Mouse (Mus musculus): ENCODE data around the gene Spdef.

Gene Spdef

DNA sequence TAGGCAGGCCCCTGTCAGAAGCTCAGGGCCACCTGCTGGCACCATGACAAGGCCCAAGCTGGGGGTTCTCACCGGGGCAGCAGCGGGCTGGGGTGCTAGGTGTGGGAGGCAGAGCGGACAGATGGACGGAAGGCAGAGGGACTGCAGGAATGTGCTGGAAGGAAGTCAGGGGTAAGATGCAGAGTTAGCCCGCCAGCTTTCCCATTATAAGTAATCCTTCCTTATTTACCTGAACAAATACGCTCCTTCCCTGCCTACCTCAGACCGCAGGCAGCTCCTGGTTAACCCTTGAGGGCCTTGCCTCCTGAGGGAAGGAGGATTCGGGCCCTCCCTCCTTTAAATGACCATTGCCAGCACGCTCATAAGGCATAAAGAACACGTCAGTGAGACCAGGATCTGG lies at the start of gene Spdef:
Spdef (minus strand) TSS at position 186 of the 400 bp plus-strand sequence.
- DNase-seq = no peak

DNA sequence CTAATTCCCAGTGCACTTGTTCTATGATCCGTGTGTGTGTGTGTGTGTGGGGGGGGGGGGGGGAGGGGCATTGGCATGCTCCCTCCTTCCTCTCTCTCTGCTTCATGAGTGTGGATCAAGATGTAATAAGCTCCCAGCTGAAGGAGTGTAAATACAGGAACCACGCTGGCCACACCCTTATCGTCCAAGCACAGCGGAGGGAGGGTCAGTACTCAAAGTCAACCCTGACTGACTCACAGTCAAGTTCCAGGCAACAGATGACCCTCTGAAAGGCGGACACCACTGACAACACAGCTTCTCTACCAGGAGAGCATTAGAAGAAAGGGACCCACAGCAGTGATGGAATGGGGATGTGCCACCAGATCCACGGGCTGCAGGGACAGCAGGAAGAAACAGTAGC lies 49.1 kb upstream of the Spdef start:
- no peak for DNase-seq

DNA sequence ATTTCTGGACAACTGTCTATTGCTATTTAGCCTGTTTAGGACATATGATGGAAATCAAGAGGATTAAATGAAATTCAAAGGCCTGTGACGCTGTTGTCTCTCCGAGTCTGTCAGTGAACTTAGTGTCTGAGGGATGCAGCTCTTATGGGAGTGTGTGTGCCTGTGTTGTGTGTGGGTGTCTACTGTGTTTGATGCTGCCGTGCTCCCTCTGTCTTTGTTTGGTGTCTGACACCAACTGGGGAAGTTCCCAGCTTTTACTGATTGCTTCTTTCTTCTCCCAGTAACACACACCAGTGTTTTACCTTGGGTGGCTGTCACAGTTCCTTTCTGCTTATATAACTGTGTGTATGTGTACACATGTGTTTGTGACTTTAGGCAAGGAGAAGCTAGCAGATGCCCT lies 45.4 kb upstream of the Spdef start:
- DNase-seq = no peak

DNA sequence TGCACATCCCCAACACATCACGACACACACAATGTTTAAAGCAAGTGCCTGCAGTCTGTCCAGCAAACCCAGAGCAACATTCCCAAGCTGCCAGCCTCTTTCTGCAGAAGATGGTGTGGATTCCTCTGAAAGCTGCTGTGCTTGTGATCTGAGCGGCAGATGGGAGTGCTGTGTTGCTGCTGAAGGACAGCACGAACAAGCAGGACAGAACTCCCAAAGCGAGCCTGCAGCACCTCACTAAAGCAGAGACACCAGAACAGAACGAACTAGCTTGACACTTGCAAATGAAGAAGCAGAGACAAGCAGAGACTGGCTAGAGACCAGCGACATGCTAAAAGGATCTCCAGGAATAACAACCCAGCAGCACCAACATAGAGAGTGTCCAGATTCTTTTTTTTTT lies 42.9 kb upstream of the Spdef start:
- no peak for DNase-seq

DNA sequence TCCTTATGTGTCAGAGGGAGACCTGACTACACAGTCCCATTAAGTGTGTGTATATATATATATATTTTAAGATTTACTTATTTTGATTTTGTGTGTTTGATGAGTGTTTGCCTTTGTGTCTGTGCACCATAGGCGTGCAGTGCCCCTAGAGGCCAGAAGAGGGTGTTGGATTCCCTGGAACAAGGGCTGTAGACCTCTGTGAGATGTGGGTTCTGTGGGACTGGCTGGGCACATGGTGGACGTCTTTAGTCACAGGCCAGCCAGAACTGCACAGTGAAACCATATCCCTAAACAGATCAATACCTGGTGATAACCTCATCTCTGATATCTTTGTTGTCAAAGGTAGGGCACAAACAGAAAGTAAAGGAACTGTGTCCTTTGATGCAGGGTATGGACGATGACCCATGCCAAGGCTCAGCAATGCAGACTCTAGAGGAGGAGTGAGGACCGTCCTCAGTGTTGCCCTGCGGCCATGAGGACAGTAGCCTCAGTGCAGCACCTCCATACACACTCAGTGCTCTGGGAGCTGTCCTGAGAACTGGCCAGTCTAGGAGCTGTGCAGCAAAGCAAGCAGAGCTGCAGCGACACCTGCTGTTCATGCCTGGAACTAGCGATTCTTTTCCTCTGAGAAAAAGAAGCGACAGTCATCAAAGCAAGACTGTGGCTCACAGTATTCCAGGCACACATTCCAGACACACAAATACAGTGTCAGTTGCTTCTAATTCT lies 40.2 kb upstream of the Spdef start:
- peak; percentile 62 for DNase-seq

DNA sequence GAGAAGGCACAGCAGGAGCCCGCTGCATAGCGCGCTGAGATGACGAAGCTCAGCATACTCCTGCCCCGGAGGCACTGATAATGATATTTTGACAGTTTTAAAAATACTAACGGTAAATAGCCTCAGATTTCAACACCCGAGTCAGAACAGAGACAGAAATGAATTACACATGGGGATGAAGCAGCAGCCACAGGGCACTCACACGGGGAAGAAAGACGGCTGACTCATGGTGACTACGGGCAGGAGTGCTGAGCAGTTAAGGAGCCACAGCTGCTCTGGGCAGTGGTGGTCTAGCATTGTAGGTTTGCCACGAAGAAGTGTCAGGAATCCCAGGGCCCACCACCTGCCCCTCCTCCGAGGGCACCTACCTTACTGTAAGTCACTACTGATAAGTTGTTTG lies 38.8 kb upstream of the Spdef start:
- DNase-seq = no peak

DNA sequence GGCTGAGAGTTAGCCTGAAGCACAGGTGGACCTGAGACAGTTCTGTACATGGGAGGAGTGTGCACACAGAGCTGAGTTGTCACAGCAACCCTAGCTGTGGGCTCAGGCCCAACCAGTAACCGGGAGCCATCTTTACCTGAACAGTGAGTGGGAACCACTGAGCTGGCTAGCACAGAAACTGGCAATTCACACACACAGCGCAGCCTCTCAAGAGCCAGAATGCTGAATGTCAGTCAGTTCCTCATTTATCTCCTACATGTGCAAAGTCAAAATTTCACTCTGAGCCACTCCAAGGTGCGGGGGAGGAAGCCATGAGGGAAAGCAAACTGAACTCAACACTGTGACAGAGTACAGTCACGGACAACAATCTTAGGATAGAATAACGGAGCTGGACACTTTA lies 38.4 kb upstream of the Spdef start:
- no peak for DNase-seq

DNA sequence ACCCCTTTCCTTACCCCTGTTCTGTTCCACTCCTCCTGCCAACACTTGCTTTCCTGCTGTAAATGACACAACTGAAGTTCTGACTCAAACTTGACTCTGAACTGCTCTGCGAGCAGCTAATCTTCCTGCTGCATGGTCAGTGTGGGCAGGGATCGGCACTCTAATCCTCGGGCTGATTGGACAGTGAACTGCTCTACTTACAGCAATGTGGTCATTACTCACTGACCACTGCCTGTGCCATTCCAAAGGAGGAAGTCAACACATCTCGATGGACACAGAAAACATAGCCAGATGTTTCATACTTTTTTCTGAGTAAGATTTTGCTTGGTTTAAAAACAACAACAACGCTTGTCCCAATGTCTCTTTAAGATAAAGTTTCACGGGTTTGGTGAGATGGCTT lies 36.3 kb upstream of the Spdef start:
- DNase-seq = no peak

DNA sequence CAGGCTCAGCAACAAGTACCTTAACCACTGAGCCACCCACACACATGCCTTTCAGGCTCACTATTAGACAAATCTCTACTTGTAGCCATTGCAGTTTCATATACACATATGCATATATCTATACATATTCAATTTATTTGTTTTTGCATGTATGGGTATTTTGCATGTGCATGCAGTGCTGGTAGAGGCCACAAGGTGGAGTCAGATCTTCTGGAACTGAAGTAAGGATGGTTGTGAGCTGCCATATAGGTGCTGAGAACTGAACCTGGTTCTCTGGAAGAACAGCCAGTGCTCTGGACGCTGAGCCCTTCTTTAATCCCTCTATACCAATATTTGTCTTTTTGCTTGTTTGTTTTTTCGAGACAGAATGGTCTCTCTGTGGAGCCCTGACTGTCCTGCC lies 35.7 kb upstream of the Spdef start:
- DNase-seq = no peak

DNA sequence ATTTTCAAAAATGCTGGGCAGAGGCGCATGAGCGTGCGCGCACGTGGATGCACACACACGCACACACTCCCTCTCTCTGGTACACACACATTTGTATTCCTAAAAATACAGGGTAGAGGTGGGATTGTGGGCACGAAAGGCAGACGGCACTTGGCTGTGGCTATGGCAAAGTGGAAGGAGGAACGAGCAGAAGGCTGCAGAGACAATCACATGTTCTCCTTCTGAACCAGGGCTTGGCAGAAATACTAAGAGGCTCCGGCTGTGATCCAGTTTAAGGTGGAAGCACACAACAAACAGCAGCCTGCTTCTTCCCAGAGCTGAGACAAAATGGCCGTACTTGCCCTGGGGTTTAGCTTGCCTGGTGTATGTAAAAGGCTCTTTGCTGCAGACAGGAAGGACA lies 34.1 kb upstream of the Spdef start:
- no peak for DNase-seq

DNA sequence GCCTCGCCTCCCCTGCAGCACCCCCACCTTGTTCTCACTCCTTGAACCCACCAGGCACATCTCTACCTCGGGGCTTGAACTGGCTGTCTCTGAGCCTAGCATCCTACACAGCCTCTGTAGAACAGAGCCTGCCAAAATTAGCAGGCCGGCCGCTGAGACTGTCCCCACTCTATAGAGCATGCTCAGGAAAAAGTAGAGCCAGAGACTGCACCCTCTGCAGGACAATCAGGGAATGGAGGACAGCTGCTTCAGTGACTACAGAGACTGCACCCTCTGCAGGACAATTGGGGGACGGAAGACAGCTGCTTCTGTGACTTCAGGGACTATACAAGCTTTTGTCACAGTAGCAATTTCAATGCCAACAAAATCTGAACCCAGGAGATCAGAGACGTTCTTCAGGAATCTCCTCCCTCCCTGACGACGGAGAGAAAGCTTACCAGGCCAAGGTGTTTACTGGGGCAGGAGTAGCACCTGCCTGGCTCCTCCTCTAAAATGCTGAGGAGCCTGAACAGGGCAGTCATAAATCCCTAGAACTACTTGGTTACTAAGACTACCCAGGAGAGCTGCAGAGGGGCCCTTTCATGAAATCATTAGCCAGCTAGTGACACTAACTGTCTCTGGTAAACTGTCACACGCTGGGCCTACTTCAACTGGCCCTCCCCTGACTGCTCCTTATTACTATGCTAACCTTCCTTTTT lies 33.0 kb upstream of the Spdef start:
- peak; percentile 71 for DNase-seq

DNA sequence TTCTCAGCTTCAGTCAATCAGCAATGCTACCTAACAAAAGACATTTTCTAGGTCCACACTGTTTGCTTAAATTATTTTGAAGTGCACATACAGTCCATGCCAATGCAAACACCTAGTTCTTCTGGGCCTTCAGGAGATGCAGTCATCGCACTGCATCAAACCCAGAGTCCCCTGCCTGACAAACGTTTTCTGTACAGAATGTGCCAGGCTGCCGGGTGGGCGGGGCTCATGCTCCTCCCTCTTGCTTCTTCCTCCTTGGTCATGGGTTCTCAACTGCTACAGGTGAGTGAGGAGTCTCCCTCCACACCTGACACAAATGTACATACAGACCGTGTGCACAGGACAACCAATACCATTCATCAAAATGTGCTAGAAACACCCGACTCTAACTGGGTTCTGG lies 31.4 kb upstream of the Spdef start:
- no peak for DNase-seq

DNA sequence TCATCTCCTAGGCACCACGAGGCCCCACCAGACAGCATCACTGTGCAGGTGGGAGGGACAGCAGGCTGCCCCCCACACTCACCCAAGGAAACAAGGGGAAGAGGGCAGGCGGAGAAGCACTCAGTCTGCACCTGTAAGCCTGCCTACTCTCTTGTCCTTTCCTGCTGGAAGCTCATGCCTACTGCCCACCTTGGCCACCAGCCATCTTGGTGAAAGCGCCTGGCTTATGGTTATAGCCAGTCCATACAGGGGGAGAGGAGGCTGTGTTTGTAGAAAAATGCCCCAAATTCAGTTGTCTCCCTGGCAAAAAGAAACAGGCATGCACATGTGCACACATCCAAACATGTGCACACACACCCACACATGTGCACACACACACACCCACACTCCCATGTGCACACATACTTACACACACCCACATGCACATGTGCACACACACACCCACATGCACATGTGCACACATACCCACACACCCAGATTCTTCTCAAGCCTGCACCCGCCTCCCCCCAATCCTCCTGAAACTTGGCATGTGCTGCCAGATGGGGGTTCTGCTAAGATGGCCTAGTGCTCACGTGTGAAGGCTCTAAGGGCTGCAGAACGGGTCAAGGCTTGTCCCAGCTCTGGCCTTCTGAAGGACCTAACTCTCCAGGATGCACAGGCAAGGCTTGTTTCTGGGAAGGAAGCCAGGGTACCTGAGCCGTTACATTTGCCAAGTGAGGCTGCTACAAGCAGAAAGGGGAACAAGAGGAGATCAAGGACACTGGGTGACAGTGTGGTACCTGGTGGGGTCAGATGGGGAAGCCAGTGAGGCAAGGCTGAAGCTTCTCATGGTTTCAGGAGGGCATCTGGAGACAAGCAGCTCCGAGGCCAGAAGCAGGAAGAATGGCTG lies 22.8 kb upstream of the Spdef start:
- no peak for DNase-seq

DNA sequence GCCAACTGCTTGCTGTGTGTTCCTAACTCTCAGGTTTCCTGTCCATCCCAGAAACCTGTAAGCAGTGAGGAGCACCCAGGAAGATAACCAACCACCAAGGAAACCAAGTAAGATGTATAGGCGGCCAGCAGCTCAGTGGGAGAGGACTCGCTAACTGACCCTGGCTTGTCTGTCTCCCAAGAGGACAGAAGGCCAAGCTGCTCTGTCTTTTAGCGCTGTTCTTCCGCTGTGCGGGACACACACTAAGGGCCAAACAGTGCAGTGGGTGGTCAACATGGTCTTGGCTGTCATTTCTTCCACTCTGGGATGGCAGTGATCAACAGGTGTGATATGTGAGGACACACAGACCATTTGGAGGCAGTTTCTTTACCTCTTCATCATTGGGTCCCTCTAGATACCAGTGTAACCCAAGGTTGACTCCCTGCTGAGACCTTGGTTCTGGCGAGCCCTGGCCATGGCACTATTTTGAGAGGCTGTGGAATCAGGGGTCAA lies 21.7 kb upstream of the Spdef start:
- DNase-seq = no peak

DNA sequence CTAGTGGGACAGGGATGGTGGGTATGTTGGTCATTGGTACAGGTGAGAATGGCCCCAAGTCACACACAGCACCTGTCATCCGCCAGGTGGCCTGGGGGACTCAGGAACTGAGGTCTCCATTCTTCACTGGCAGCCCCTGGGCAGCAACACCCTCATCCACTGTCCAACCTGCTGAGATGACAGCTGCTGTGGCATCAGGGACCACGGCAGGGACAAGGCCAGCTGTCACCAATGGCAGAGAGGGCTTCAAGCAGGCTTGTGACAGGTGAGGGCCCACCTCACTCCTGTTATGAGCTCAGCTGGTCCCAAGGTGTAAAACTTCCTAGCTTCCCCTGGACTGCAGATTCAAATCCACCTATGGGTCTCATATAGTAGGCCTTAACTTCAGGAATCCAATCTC lies 19.4 kb upstream of the Spdef start:
- DNase-seq = no peak

DNA sequence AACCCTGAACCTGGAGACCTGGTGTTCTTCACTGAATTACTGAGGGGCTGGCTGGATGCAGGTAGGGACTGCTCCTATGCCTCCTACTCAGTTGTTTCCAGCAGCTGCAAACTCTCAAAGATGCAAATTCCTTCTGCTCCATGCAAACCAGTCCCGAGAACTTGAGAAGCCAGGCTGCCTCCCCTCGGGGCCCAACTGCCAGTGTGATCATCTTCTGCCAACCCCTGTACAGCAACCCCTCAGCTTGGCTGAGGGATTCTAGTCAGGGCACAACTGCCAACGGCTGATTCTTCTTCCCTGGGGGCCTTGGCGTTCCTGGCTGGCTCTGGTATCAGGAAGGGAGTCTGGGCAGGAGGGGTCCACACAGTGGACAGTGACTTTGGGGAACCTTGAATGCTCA lies 17.7 kb upstream of the Spdef start:
- no peak for DNase-seq

DNA sequence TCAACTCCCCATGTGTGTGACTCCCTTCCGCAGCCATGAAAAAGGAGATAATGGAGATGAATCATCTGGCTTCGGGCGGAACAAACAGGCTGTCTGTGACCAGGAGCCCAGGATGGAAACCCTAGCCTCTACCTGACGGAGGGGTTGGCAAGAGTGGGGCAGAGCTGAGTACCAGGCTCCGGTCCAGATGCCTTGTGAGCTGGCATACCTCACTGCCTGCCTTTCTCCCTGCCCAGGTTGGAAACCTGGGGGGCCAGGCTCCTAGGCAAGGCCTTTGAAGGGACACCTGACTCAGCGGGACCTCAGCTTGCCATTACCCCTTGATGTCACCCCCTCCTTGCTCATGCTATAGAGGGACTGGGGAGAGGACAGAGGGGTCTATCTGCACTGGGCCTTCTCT lies 12.2 kb upstream of the Spdef start:
- no peak for DNase-seq

DNA sequence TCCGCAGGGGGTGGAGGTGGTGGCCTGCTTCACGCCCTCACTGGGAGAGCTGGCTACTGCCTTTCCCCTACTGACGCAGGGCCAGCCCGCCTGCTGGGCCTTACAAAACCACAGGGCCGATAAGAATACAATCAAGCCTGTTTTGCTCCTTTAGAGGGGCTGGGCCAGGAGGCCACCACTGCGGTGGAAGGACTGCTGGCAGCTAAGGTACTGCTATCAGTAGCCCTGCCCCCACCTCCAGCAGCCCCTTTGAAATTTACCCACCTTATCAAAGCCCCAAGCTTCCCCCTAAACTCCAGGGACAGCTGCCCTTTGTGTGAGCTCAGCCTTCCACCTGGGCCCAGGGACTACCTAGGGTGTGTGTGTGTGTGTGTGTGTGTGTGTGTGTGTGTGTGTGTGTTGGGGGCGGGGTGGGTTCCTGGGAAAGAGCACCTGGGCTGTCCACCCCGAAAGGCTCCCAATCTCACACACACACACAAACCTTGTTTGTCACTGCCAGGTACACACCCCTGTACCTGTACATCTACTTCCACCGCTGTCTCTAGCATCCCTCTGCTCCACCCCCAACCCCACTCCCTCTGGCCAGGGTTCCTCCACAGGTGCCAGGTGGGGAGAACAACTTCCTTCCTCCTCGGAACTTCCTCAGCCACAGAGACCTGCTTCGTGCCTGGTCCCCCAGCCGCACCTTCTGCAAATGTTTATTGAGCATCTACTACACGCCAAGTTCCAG lies 5.8 kb upstream of the Spdef start:
- DNase-seq = no peak

DNA sequence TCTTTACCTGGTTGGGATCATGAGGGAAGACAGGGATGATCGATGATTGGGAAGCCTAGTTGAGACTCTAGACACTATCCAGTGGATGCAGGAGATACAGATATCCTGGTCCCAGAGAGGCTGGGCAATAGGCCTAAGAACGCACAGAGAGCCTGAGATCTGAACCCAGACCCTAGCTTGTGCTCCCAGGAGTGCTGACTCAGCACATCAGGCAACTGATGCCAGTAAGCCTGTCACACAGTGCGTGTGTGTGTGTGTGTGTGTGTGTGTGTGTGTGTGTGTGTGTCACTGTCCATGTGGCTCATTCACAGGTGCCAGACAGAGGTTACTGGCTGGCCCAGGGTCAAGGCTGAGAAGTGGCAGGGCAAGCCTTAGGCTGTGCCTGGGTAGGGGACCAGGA lies 3.9 kb upstream of the Spdef start:
- no peak for DNase-seq

DNA sequence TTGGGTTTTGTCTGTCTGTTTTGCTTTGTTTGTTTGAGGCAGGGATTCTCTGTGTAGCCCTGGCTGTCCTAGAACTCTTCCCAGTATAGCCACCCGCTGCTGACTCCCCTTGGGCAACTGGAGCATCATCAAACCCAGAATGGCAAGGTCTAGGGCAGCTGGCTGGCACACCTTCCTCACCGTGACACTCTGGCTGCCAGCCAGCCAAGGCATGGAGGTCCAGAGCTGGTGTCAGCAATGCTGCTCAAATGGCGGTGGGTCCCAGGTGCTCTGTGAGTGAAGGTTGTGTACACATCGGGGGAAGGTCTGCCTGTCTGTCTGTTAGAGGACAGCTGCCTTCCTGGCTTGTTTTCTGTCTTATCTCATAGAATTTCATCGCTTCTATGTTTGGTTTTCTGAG lies 3.4 kb upstream of the Spdef start:
- no peak for DNase-seq

DNA sequence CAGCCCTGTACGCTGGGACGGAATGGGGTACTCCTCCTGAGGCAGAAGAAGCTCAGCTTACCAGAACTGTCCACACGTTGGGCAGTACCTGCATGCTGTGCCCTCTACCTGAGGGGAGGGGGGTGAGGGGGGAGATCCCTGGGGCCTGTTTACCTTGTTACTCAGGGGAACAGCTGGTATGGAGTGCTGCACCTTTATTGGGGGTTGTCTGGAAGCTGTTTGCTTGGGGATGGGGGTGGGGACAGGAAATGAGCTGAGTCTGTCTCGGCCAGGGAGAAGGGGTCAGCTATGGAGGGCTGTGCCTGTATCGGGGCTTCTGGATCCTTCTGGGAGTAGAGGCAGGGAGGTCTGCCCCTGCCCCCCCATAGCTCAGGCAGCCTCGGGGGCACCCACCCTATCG lies 2.2 kb downstream of the Spdef start:
- no peak for DNase-seq

DNA sequence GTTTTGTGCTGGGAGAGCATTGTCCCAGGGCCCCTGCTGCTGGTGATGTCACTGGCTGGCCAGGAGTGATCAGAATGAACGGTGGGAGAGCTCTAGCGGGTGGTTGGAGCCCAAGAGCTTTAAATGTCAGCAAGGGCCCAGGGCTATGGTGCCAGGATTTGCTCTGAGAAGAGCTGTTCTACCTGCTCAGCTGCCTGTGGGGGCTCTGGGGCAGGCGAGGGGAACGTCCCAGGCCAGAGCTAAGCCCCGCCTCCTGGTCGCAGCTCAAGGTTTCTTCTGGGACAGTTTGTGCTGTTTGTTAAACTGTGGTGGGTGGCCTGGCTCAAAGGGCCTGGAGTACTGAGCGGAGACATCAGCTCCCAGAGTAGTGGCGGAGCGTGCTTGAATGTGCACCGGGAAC lies 3.3 kb downstream of the Spdef start:
- no peak for DNase-seq

DNA sequence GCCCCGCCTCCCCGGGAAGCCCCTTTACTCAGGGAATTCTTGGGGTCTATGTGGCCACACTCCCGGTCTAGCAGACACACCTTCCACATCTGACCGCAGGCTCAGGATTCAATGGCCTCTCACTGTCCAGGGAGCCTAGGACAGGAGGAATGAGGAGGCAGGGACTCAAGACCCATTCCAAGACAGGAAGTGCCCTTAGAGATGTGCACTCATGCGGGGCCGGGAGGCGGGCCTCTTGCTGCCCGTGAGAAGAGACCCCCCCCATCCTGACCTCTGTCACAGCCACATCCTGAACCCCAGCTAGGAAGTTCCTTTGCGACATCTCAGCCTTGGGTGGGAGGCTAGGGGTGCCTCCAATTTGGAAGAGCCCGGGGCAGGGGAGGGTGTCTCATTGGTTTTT lies 3.7 kb downstream of the Spdef start:
- no peak for DNase-seq
